Mouse (Mus musculus): ENCODE results near the gene AC109138.7. TPM values are rescaled to one million over a fixed set of nuclear protein-coding genes. Genes with fewer than 3 reads are reported as not detected.
A peak's percentile ranks its signal among the peaks of the same experiment; 100 is the strongest.

AC109138.7 gene
- not detected in 2 replicates for polyA plus RNA-seq (2012; ENCODE audit: insufficient read depth, insufficient read length, missing spikeins)

DNA sequence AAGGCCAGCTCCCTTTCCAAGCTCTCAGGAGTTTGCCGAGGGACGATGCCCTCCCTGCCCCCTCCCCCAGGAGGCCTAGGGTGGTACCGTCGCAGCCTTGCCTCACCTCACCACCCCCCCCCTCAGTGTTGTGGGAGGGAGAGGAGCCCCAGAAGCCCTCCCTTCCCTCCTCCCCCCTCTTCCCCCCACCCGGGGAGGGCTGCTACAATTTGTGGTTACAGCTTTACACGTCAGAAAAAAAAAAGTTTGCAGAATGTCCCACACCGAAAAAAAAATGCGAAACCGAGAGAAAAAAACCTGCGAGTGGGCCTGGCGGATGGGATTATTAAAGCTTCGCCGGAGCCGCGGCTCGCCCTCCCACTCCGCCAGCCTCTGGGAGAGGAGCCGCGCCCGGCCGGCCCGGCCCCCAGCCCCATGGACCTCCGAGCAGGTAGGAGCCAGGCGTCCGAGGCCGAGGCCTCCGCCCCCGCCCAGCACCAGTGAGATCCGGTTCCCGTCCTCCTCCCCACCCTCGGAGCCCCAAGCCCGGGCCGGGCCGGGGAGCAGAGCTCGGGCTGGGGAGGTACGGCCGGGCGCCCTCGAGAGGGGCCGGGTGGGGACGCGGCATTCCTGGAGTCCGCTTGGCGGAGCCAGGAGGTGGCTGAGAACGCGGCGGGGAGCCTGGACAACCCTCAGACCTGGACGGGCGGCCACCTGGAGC is at the start of gene AC109138.7, which contains the start of gene Clcf1:
TSS of gene AC109138.7 (plus strand) at position 287 of the 700 bp plus-strand sequence.
TSS of gene Clcf1 (plus strand) at position 168 of the 700 bp plus-strand sequence.
- H3K4me1 ChIP-seq (ENCODE audit: control insufficient read depth, insufficient read depth, insufficient read length, low read length), result no peaks in the 10 kb centered on the region
- no peak within 1 kb of the TSS for H3K27ac ChIP-seq (replicated peaks; ENCODE audit: low read depth, low read length)
- peak within 1 kb of the TSS; percentile 85 for H3K4me3 ChIP-seq (ENCODE audit: insufficient read depth, low read depth, low read length)

GRCm38 (mm10) chr19:4164721-4165120 is 49.4 kb upstream of the AC109138.7 start:
- Histone ChIP-seq H3K4me3 (ENCODE audit: insufficient read depth, low read depth, low read length) (no peak overlapping the region), H3K27ac (replicated peaks; ENCODE audit: low read depth, low read length) (no peak overlapping the region), H3K4me1 (ENCODE audit: control insufficient read depth, insufficient read depth, insufficient read length, low read length) (peaks cover 7% of the 10 kb centered on the region)

- no peak overlapping the region for H3K4me3 ChIP-seq (ENCODE audit: insufficient read depth, low read depth, low read length)
- no peak overlapping the region for H3K27ac ChIP-seq (replicated peaks; ENCODE audit: low read depth, low read length)
- peaks cover 18% of the 10 kb centered on the region for H3K4me1 ChIP-seq (ENCODE audit: control insufficient read depth, insufficient read depth, insufficient read length, low read length)
Observed at GRCm38 (mm10) chr19:4166678-4167476, 47.3 kb upstream of the AC109138.7 start.

DNA sequence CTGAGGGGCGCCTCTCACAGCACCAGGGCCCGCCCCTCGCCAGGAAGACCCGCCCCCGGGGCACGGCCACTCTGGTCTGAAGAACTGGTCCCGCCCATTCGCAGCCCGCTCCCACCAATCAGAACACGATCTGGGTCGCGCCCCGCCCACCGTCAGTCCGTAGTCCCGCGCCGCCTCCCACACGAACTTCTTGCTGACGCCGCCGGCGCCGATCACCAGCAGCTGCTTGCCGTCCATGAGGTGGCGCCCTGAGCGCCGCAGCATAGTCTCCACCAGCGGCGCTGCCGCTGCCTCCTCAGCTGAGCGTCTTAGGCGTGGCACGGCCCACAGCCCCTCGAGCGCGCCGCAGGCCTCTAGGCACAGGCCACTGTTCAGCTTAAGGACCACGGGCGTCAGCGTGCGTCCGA is 44.8 kb upstream of the AC109138.7 start:
- H3K27ac ChIP-seq (replicated peaks; ENCODE audit: low read depth, low read length), result peak overlapping the region; percentile 78
- peaks cover 11% of the 10 kb centered on the region for H3K4me1 ChIP-seq (ENCODE audit: control insufficient read depth, insufficient read depth, insufficient read length, low read length)
- H3K4me3 ChIP-seq (ENCODE audit: insufficient read depth, low read depth, low read length), result peak overlapping the region; percentile 60

DNA sequence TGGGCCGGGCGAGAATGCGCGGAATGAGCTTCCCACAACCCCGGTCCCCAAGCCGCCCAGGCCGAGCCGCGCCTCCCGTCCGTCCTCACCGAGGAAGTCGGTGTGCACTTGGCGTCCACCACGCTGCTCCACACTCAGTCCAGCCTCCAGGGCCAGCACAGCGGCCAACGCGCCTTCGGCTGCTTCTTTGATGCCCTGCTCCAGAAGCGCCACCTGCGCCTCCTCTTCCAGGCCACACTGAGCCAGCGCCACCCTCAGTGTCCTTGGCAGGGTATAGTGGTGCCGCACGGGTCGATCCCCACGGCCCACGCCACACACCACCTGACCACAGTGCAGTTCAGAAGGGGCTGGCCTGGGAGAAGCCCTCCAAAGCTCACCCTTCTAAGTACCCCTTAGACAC is 44.3 kb upstream of the AC109138.7 start:
- H3K4me3 ChIP-seq (ENCODE audit: insufficient read depth, low read depth, low read length), result peak overlapping the region; percentile 60
- peak overlapping the region; percentile 78 for H3K27ac ChIP-seq (replicated peaks; ENCODE audit: low read depth, low read length)
- H3K4me1 ChIP-seq (ENCODE audit: control insufficient read depth, insufficient read depth, insufficient read length, low read length), result peaks cover 11% of the 10 kb centered on the region

GRCm38 (mm10) chr19:4170723-4171392 is 43.3 kb upstream of the AC109138.7 start:
- Histone ChIP-seq H3K4me3 (ENCODE audit: insufficient read depth, low read depth, low read length) (no peak overlapping the region), H3K27ac (replicated peaks; ENCODE audit: low read depth, low read length) (no peak overlapping the region), H3K4me1 (ENCODE audit: control insufficient read depth, insufficient read depth, insufficient read length, low read length) (peaks cover 11% of the 10 kb centered on the region)

DNA sequence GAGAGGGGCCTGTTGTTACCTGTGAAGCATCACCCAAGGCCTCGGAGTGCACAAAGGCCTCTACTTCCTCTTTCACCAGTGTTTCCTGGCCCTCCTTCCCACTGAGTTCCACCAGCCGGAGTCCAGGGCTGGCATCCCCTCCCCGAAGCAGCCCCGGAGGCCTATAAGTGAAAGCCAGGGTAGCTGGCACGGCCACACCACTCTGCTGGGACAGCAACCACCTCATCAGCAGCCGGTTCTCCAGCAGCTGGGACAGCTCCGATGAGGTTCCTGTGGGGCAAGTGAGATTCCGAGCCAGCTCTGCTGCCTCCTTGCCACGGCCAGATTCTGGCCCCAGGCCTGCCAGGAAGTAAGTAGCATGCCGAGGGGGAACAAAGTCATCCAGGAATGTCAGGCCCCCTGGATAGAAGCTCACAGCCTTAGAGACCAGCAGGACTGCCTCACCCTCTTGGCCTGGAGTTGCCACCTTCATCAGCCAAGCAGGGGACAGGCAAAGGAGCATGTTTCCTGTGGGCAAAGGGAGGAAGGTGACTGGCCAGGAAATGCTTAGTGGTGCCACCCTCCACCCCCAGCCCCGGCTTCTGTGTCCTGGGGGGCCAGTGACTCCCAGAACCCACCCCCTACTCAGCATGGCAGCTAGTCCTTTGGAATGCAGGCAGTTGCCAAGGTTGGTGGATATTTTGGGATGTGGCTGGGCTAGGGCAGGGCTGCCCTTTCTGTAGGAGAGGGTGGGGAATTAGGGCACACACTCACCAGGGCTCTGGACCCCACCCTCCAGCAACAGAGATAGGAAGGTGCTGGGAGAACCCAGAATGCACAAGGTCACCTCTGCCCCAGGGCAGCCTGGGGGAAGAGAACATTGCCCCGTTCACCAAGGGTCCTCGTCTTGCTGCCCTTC is 42.5 kb upstream of the AC109138.7 start:
- Histone ChIP-seq H3K4me3 (ENCODE audit: insufficient read depth, low read depth, low read length) (no peak overlapping the region), H3K27ac (replicated peaks; ENCODE audit: low read depth, low read length) (0 out of 2 replicates have a peak overlapping the region, but pooled peaks have one; percentile 4)

GRCm38 (mm10) chr19:4172925-4173324 is 41.2 kb upstream of the AC109138.7 start:
- no peak overlapping the region for H3K4me3 ChIP-seq (ENCODE audit: insufficient read depth, low read depth, low read length)
- H3K4me1 ChIP-seq (ENCODE audit: control insufficient read depth, insufficient read depth, insufficient read length, low read length), result peaks cover 11% of the 10 kb centered on the region
- H3K27ac ChIP-seq (replicated peaks; ENCODE audit: low read depth, low read length), result no peak overlapping the region

More for the DNA sequence above, 42.5 kb upstream of the AC109138.7 start:
- H3K4me1 ChIP-seq (ENCODE audit: control insufficient read depth, insufficient read depth, insufficient read length, low read length), result peaks cover 11% of the 10 kb centered on the region

DNA sequence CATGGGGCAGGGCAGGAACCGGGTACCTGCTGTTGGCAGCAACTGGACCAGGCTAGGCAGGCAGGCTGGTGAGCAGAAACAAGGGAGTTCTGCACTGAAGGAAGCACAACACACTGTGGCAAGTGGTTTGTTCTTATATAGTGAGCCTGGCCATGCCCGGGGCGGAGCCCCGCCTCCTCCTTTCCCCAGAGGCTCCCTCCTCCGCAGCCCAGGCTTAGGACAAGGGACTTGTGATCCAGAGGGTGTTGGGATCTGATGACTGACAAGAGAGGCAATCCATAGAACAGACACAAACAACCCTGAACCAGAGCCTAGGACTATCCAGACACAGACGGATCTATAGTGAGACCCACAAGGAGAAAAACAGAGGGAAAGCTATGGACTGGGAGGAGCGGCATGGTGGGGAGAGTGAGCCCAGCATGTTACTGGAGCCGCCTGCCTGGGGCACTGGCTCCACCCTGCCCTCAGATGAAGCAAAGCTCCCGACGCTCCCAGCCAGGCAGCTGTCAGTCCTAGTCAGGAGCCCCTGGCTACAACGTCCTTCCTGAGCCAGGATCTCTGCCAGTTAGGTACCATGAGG is 38.7 kb upstream of the AC109138.7 start, which contains the start of gene Carns1:
TSS of gene Carns1 (minus strand) at position 112 of the 580 bp plus-strand sequence.
- Histone ChIP-seq H3K27ac (replicated peaks; ENCODE audit: low read depth, low read length) (no peak within 1 kb of the TSS), H3K4me1 (ENCODE audit: control insufficient read depth, insufficient read depth, insufficient read length, low read length) (peaks cover 7% of the 10 kb centered on the region; the same call in 1 of the 2 replicates), H3K4me3 (ENCODE audit: insufficient read depth, low read depth, low read length) (peak within 1 kb of the TSS; percentile 15; the same call in 1 of the 2 replicates)

GRCm38 (mm10) chr19:4180411-4180810 is 33.7 kb upstream of the AC109138.7 start:
- no peak overlapping the region for H3K27ac ChIP-seq (replicated peaks; ENCODE audit: low read depth, low read length)
- no peak overlapping the region for H3K4me3 ChIP-seq (ENCODE audit: insufficient read depth, low read depth, low read length)
- no peaks in the 10 kb centered on the region for H3K4me1 ChIP-seq (ENCODE audit: control insufficient read depth, insufficient read depth, insufficient read length, low read length)

DNA sequence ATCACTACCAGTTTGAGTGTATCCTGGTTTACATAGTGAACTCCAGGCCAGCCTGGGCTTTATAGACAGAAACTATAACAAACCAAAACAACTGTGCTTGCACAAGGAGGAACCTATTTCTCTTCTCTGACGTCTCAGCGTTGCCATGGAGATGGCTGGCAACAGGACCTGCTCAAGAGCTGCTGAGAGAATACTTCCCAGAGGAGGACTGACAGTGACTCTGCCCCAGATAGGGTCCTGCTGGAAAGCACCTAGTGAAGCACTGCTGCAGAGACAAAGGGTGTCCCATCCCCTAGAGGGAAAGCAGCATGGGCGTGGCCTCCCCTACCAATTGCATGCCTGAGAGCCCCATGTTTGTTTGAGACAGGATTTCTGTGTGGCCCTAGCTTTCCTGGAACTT is 32.3 kb upstream of the AC109138.7 start:
- no peak overlapping the region for H3K27ac ChIP-seq (replicated peaks; ENCODE audit: low read depth, low read length)
- no peak overlapping the region for H3K4me3 ChIP-seq (ENCODE audit: insufficient read depth, low read depth, low read length)
- H3K4me1 ChIP-seq (ENCODE audit: control insufficient read depth, insufficient read depth, insufficient read length, low read length), result no peaks in the 10 kb centered on the region

GRCm38 (mm10) chr19:4183689-4184088 is 30.5 kb upstream of the AC109138.7 start:
- Histone ChIP-seq H3K27ac (replicated peaks; ENCODE audit: low read depth, low read length) (no peak overlapping the region), H3K4me3 (ENCODE audit: insufficient read depth, low read depth, low read length) (no peak overlapping the region), H3K4me1 (ENCODE audit: control insufficient read depth, insufficient read depth, insufficient read length, low read length) (no peaks in the 10 kb centered on the region)

DNA sequence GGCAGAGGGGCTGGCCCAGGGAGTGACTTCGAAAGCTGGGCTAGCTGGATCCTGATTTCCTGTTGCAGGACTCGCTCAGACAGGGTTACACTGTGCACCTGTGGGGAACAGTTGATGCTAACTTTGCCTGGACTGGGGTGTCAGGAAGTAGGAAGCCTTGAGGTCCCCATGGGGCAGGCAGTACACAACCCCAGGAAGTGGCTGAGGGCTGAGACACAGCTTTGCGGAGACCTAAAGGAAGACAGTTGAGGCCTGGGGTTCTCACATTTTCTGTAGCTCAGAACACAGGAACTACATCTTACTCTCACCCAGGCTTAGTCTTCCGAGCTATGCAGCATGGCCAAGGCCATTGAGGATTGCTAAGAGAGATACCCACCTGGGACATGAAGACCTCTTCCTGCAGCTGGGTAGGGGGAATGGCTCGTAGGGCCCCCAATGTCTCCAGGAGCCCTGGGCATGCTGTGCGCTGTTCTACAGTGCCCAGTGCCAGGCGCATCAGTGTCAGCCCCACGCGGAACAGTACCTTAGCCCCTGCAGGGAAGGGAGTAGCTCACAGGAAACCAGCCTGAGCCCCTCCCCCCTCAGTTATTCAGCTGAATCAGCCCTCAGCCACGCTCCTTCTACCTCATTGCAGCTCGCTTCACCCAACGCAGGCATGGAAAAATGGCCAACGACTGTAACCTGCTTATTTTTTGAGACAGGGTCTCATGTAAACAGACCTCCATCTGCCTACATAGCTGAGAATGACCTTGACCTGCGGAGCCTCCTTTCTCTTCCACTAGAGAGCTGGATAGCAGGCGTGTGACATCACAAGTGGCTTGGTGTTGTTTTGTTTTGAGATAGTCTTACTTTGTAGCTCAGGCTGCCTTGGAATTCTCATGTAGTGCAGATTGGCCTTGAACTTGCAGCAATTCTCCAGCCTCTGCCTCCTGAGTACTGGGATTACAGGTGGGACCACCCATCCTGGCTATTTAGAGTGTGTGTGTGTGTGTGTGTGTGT is 28.9 kb upstream of the AC109138.7 start:
- Histone ChIP-seq H3K27ac (replicated peaks; ENCODE audit: low read depth, low read length) (no peak overlapping the region), H3K4me1 (ENCODE audit: control insufficient read depth, insufficient read depth, insufficient read length, low read length) (no peaks in the 10 kb centered on the region), H3K4me3 (ENCODE audit: insufficient read depth, low read depth, low read length) (no peak overlapping the region)
